Mouse (Mus musculus) adrenal gland, postnatal 14 days (tissue): ENCODE results near the gene Cdca4. TPM values are rescaled to one million over a fixed set of nuclear protein-coding genes. Genes with fewer than 3 reads are reported as not detected.
"Not testable (repeated sequence)": the region's sequence is repeated elsewhere in the genome, so short reads cannot be mapped to it uniquely, and the experiment has no call there.

ENCODE experiments used
- DNase-seq: peaks from one replicate; pipeline ENCODE4 v3.0.0; 2021; ENCODE audit warnings: mixed read lengths
- total RNA-seq: library from RNA; stranded (reverse); gene quantifications from 2 replicates; pipeline ENCODE4 v1.2.3, GENCODE M21; 2021

Cdca4 gene
- total RNA-seq, 1 experiment from 2014 or later = 19.9 TPM

GRCm38 (mm10) chr12:112825901-112826300, 3.3 kb downstream of the Cdca4 start:
- DNase-seq = no peak

- DNase-seq = no peak
Observed at GRCm38 (mm10) chr12:112823221-112823620, 6.0 kb downstream of the Cdca4 start.

GRCm38 (mm10) chr12:112822676-112823075, 6.5 kb downstream of the Cdca4 start:
- DNase-seq = no peak

- no peak for DNase-seq
Observed at GRCm38 (mm10) chr12:112821974-112822373, 7.2 kb downstream of the Cdca4 start.

GRCm38 (mm10) chr12:112821216-112821615, 8.0 kb downstream of the Cdca4 start:
- peak; percentile 43 for DNase-seq

- DNase-seq = no peak
Observed at GRCm38 (mm10) chr12:112820401-112820999, 8.7 kb downstream of the Cdca4 start.

GRCm38 (mm10) chr12:112819057-112819662, 10.1 kb downstream of the Cdca4 start:
- DNase-seq = no peak

GRCm38 (mm10) chr12:112816866-112817265, 12.4 kb downstream of the Cdca4 start:
- DNase-seq = not testable (repeated sequence)

GRCm38 (mm10) chr12:112816294-112816693, 12.9 kb downstream of the Cdca4 start:
- DNase-seq = peak; percentile 67

- DNase-seq = no peak
Observed at GRCm38 (mm10) chr12:112814682-112815470, 14.3 kb downstream of the Cdca4 start.

GRCm38 (mm10) chr12:112813370-112813769, 15.9 kb downstream of the Cdca4 start:
- no peak for DNase-seq

GRCm38 (mm10) chr12:112810092-112810885, 18.9 kb downstream of the Cdca4 start:
- DNase-seq = no peak

- no peak for DNase-seq
Observed at GRCm38 (mm10) chr12:112809641-112810040, 19.6 kb downstream of the Cdca4 start.

- DNase-seq = peak; percentile 94
Observed at GRCm38 (mm10) chr12:112808587-112809364, 20.4 kb downstream of the Cdca4 start, which contains the start of gene Clba1. TSS of gene Clba1 (plus strand) at chr12:112808937.

- DNase-seq = no peak
Observed at GRCm38 (mm10) chr12:112808212-112808586, 21.0 kb downstream of the Cdca4 start.

- no peak for DNase-seq
Observed at GRCm38 (mm10) chr12:112807796-112808195, 21.4 kb downstream of the Cdca4 start.

- DNase-seq = no peak
Observed at GRCm38 (mm10) chr12:112806044-112806443, 23.2 kb downstream of the Cdca4 start.

GRCm38 (mm10) chr12:112804046-112804445, 25.2 kb downstream of the Cdca4 start:
- DNase-seq = peak; percentile 69

- DNase-seq = no peak
Observed at GRCm38 (mm10) chr12:112802917-112803316, 26.3 kb downstream of the Cdca4 start.

GRCm38 (mm10) chr12:112801864-112802846, 27.1 kb downstream of the Cdca4 start, which contains the start of gene Ahnak2:
TSS of gene Ahnak2 (minus strand) at chr12:112802657.
- peak; percentile 67 for DNase-seq
